Mouse (Mus musculus) urinary bladder, postnatal 10 days (tissue): ENCODE results near the gene Msl1.
A peak's percentile ranks its signal among the peaks of the same experiment; 100 is the strongest.

Experiments used
- DNase-seq: peaks from one replicate; pipeline ENCODE4 v3.0.0; 2022; ENCODE audit warnings: low spot score

Gene Msl1

DNA sequence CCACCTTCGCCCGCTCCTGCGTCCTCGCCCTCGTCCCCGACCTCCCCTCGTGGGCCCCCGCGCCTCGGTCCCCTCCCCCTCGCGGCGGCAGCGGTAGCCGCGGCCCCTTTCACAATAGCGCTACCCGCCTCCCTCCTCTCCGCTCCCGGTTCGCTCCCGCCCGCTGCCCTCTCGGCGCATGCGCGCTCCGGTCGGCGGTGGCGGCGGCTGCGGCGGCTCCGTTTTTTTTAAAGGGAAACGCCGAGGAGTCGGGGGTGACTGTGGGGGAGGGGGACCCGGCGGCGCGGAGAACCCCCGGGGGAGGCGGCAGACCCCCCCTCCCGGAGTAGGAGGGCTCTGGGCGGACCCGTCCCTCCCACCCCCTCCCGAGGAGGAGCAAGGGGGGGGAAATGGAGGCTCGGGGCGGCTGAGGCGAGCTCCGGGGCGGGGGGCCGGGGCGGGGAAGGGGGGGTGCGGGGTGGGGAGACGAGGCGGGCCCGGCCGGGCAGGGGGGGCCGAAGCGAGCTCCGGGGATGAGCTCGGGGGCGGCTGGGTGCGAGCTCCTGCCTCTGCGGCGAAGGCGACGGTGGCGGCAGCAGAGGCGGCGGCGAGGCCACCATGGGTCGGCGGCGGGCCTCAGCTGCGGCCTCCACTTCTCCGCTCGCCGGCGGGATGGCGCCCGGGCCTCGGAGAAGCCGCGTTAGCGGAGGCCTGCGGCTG, at the start of gene Msl1:
Msl1 (plus strand) TSS at position 502 of the 699 bp plus-strand sequence.
- DNase-seq: peak; percentile 77

DNA sequence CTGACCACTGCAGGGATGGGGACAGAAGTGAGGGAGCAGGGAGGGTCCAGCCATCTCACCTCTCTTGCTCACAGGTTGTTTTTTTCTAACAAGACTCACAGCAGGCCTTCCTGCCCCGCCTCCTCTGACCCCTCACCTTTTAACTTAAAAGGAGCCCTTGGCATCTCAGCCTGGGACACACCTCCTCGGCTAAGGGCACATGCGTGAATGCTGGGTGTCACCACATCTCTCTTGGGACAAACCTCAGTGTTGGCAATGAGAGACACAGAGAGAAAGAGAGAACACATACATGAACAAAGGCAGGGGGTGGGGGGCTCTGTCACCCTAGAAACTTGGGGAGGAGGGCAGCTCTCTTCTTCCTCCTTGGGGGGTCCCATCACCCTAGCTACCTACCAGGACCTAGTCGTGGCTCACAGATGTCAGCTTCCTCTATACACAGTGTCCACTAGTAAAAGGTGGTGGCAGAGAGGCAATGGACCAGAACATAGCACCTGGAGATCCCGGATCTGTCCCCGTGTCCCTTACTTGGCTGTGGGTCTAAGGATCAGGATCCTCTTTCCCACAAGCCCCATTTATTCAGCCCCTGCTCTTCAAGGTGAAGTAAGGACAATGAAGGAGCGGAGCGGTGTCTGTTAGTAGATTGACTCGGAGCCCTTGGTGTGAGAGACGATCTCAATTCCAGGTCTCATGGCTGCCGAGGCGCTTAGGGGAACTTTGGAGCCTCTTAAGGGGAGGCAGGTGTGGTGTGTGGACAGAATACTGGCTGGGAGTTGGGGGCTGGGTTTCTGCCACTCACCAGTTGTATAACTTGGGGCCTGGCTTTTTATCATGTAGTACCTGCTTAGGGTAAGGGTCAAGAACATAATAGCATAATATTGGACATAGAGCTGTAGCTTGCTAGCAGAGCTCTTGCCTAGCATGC, 49.1 kb upstream of the Msl1 start:
- no peak for DNase-seq

DNA sequence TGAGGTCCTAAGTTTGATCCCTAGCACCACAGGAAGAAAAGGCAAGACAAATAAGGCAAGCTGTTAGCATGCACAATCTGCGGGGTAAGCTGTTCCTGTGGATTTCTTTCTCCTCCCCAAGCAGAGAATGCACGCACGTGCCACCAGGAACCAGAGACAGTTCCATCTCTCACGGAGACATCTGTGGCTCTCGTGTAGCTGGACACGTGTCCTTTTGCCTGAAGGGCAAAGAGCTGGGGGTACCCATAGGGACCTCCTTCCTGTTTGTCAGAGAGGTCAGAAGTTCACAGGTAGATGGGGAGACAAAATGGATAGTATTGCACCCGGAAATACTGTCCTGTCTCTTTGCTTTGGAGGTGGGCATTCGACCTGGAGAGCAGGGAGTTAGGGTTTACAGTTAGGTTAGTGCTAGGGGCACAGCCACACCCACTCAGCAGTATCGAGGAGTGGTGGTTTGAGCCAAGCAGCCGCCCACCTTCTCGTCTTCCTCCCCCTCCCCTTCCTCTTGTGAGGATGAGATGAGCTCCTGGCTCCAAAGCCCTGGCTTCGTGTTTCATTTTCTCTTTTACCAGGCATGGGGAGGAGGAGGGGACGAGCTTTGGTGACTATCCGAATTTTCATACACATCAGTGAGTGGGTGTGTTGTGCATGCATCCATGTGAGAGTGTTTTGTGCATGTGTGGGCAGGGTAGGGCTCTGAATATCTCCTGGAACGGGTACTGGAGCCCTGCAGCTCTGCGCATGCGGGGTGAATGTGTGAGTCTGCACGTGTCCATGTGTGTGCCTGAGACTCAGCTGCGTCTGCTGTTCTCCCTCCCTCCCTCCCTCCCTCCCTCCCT, 48.2 kb upstream of the Msl1 start:
- DNase-seq: no peak

- no peak for DNase-seq
Measured at GRCm38 (mm10) chr11:98747804-98748505, 47.4 kb upstream of the Msl1 start.

DNA sequence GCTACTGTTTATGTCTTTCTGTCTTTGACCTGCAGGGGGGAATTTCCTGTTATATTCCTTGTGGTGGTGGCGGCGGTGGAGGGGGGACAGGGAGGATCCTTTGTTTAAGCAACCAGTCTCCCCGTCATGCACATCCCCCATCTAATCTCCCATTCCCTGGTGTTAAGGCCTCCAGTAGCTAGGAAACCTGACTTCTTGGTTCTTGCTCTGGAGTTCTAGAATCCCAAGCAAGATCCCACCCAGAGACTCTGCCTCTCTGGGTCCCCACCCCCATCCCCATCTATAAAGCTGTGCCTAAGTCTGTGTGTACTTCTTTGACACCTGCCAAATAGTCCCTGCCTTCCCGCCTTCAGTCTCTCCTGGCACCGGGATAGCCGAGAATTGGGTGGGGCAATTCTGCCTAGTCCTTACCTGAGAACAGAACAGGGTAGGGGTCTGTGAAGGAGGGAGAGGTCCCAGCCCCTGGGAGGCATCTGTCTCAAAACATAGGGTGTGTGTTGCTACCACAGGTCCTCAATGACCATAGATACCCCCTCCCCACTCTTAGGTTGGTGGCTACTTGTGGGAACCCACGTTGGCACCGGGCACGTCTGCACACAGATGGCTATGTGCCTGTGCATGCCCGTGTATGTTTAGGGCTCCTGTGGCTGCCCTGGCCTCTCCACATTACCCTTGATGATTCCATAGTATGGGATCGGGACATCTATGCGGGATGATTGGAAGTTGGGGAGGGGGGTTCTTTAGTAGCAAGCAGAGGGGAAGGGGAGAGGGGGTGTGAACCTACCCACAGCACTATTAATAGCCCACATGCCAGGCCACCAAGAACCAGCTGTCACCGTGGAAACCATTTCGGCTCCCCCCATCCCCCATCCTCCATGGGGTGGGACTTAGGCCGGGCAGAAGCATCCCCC, 46.6 kb upstream of the Msl1 start:
- DNase-seq: no peak

DNA sequence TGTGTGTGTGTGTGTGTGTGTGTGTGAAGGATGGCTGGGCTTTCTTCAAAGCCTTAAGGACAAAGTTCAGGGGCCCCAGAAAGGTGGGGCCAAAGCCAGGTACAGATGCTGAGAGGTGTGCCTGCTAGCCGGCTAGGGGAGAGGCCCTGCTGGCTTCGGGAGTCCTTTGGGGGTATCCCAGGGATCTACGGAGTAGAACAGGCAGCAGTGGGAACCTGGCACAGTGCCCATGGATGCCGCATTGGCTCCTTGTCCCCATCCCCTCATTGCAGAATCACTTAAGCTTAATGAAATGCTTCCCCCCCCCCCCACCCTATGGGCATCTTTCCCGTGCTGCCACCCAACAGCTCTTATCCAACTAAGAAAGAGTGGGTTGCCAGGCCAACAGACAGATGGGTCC, 45.6 kb upstream of the Msl1 start:
- DNase-seq: no peak

- DNase-seq: no peak
Measured at GRCm38 (mm10) chr11:98750351-98751201, 44.7 kb upstream of the Msl1 start.

GRCm38 (mm10) chr11:98751221-98751782, 44.0 kb upstream of the Msl1 start:
- DNase-seq: no peak

DNA sequence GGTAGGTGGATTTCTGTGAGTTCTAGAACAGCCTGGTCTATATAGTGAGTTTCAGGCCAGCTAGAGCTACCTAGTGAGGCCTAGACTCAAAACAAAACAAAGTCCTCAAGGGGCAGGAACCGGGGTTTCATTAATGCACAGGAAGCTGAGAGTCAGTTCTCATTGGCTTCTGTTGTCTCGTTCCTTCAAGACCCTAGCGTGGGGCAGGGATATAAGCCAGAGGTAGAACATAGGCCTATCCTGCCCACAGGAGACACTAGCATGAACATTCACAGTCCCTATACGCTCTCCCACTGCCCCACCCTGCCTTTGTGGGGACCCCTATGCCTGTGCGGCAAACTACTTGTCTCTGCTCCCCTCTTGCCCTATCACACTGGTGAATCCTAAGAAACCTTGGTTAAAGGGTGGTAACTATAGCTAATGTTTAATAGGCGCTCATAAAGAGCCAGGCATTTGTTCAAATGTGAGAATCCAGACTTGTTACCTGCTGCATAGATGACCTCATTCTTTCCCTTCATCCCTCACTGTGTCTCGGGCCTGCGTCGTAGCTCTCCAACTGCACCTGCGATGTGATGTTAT, 42.7 kb upstream of the Msl1 start:
- DNase-seq: no peak

DNA sequence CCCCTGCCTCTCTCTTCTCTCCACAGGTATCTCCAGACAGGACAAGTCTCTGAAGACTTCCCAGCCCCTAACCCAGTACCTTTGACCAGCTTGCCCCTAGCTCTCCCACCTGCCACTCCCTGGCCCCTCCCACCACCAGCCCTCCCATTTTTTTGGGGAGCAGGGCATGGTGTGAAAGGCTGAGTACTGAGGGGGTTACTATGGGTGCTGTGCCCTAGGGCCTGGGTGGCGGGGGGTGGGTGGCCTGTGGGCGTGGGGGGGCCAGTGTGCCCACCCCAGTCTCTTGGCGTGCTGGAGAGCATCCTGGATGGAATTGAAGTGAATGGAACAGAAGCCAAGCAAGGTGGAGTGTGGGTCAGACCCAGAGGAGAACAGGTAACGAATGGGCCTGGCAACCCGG, 42.1 kb upstream of the Msl1 start:
- no peak for DNase-seq

- no peak for DNase-seq
Measured at GRCm38 (mm10) chr11:98754151-98754620, 41.1 kb upstream of the Msl1 start.

GRCm38 (mm10) chr11:98754621-98755181, 40.6 kb upstream of the Msl1 start:
- no peak for DNase-seq

GRCm38 (mm10) chr11:98755726-98756380, 39.5 kb upstream of the Msl1 start:
- DNase-seq: no peak

DNA sequence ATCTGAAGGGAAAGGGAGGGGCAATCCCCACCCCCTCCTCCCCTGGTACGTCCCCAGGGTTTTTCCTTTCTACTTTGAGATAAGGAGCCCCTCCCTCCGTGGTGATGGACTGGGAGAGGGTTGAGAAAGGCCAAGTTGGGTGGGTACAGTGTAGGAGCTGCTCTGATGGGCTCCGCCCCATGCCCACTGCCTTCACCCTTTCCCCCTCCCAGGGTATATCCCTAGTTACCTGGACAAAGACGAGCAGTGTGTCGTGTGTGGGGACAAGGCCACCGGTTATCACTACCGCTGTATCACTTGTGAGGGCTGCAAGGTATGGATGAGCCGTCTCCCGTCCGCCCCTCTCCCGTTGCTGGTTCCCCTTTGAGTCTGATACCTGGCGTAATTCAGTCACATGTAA, 38.6 kb upstream of the Msl1 start:
- DNase-seq: no peak

- no peak for DNase-seq
Measured at GRCm38 (mm10) chr11:98761939-98762338, 33.4 kb upstream of the Msl1 start.

DNA sequence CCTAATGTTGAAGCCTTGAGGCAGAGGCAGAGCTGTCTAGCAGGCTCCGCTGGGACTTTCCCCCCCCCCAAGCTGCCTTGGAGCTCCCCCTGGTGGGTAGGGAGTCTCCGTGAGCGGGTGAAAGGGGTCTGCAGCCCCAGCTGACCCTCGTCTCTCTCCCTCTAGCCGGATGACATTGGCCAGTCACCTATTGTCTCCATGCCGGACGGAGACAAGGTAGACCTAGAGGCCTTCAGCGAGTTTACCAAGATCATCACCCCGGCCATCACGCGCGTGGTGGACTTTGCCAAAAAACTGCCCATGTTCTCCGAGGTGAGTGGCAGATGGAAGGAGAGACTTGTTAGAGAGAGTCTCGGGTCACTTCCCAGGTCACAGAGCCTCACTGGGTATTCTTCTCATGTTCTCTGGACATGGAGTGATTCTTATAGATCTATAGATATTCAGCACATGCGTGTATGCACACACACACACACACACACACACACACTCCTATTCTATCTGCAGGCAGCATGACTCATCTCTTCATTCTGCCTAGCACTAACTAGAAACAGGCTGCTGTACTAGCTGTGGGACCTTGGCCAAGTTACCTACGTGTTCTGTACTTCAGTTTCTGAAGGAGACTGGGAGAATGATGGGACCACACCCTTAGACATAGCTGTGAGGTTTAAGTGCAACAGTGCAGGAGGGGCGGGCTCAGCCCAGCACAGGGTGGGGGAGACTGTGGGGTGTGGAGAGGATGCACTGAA, 32.4 kb upstream of the Msl1 start:
- DNase-seq: no peak

GRCm38 (mm10) chr11:98763502-98763861, 31.8 kb upstream of the Msl1 start:
- DNase-seq: no peak
